Mouse (Mus musculus): Measurements from ENCODE around the gene Vmn1r36. TPM values are rescaled to one million over a fixed set of nuclear protein-coding genes. Genes with fewer than 3 reads are reported as not detected.

The Vmn1r36 gene
- not detected for polyA plus RNA-seq (2015; fragmentation: Illumina TruSeq; extraction: RNeasy Lipid Tissue Mini Kit (QIAGEN cat#74804); ENCODE audit: low read depth, low replicate concordance)

GRCm38 (mm10) chr6:66719068-66719467 is at the start of gene Vmn1r36:
Gene Vmn1r36 (minus strand): TSS chr6:66719168.

GRCm38 (mm10) chr6:66729082-66729481 is 10.1 kb upstream of the Vmn1r36 start, which contains the start of gene Vmn1r37:
Gene Vmn1r37 (plus strand): TSS chr6:66729382.

GRCm38 (mm10) chr6:66685806-66686205 is 33.2 kb downstream of the Vmn1r36 start, which contains the start of gene Vmn1r35:
Gene Vmn1r35 (minus strand): TSS chr6:66685906.

Other genes with a start within 250 kb of the Vmn1r36 start
- gene Mad2l1, start 183.8 kb downstream of the Vmn1r36 start, polyA plus RNA-seq (2015; fragmentation: Illumina TruSeq; extraction: RNeasy Lipid Tissue Mini Kit (QIAGEN cat#74804); ENCODE audit: low read depth, low replicate concordance), result 13.1 TPM
- gene Vmn1r32, start 159.1 kb downstream of the Vmn1r36 start, polyA plus RNA-seq (2015; fragmentation: Illumina TruSeq; extraction: RNeasy Lipid Tissue Mini Kit (QIAGEN cat#74804); ENCODE audit: low read depth, low replicate concordance), result not detected
- not detected for gene Vmn1r33, start 100.9 kb downstream of the Vmn1r36 start, polyA plus RNA-seq (2015; fragmentation: Illumina TruSeq; extraction: RNeasy Lipid Tissue Mini Kit (QIAGEN cat#74804); ENCODE audit: low read depth, low replicate concordance)
- not detected for gene Vmn1r34, start 75.3 kb downstream of the Vmn1r36 start, polyA plus RNA-seq (2015; fragmentation: Illumina TruSeq; extraction: RNeasy Lipid Tissue Mini Kit (QIAGEN cat#74804); ENCODE audit: low read depth, low replicate concordance)
- gene Vmn1r35, start 33.3 kb downstream of the Vmn1r36 start, polyA plus RNA-seq (2015; fragmentation: Illumina TruSeq; extraction: RNeasy Lipid Tissue Mini Kit (QIAGEN cat#74804); ENCODE audit: low read depth, low replicate concordance), result not detected
- gene Vmn1r37, start 10.2 kb upstream of the Vmn1r36 start, polyA plus RNA-seq (2015; fragmentation: Illumina TruSeq; extraction: RNeasy Lipid Tissue Mini Kit (QIAGEN cat#74804); ENCODE audit: low read depth, low replicate concordance), result not detected
- not detected for gene Vmn1r38, start 63.5 kb upstream of the Vmn1r36 start, polyA plus RNA-seq (2015; fragmentation: Illumina TruSeq; extraction: RNeasy Lipid Tissue Mini Kit (QIAGEN cat#74804); ENCODE audit: low read depth, low replicate concordance)
- gene Vmn1r39, start 91.4 kb upstream of the Vmn1r36 start, polyA plus RNA-seq (2015; fragmentation: Illumina TruSeq; extraction: RNeasy Lipid Tissue Mini Kit (QIAGEN cat#74804); ENCODE audit: low read depth, low replicate concordance), result not detected
- gene Gng12, start 177.2 kb upstream of the Vmn1r36 start, polyA plus RNA-seq (2015; fragmentation: Illumina TruSeq; extraction: RNeasy Lipid Tissue Mini Kit (QIAGEN cat#74804); ENCODE audit: low read depth, low replicate concordance), result 55.7 TPM